Mouse (Mus musculus): ENCODE data around the gene Herpud1. TPM values are rescaled to one million over a fixed set of nuclear protein-coding genes. Genes with fewer than 3 reads are reported as not detected.

The Herpud1 gene
- polyA plus RNA-seq, 1 experiment from 2014 or later = 224 TPM

DNA sequence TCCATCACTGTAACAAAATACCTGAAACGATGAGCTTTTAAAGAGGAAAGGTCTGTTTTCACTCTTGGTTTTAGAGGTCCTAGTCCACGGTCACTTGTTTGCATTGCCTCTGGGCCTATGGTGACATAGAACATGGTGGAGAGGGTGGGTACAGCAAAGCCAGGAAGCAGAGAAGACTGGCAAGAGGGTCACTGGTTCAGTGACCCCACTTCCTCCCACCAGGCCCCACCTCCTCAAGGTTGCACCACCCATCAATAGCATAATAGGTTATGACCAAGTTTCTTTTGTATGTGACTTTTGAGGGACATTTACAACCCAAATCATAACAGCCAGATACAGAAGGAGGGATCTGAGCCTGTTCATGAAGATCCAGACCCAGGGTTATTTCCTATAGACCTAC is 9.7 kb upstream of the Herpud1 start:
- H3K4me2 ChIP-seq (replicated peaks; ENCODE audit: low read depth) = no peak overlapping the region
- H3K9me3 ChIP-seq (ENCODE audit: control insufficient read depth, low read length) = no peaks in the 10 kb centered on the region
- DNase-seq (ENCODE audit: low spot score) = no peak
- H3K9ac ChIP-seq (ENCODE audit: low read length) = no peak overlapping the region
- 89% methylated on average over 2 of the region's 2 CpGs for WGBS
- H3K36me3 ChIP-seq (ENCODE audit: control insufficient read depth, insufficient read depth, low read length) = no peaks in the 10 kb centered on the region
- peak overlapping the region; percentile 89 for H3K27ac ChIP-seq (replicated peaks)
- peaks cover 7% of the 10 kb centered on the region; the same call in 1 of the 2 replicates for H3K4me1 ChIP-seq (replicated peaks; ENCODE audit: control insufficient read depth, insufficient read depth)
- no peak for ATAC-seq (ENCODE audit: low FRiP score, low TSS enrichment)
- H3K4me3 ChIP-seq (ENCODE audit: low read depth, low read length) = no peak overlapping the region
- no peak for TF ChIP-seq CTCF (IDR thresholded peaks at IDR 0.05; ENCODE audit: low read depth)
- TF ChIP-seq EP300 (optimal IDR thresholded peaks at IDR 0.05) = no peak
- no peaks in the 10 kb centered on the region for H3K27me3 ChIP-seq (ENCODE audit: control insufficient read depth, insufficient read depth, low read length)

DNA sequence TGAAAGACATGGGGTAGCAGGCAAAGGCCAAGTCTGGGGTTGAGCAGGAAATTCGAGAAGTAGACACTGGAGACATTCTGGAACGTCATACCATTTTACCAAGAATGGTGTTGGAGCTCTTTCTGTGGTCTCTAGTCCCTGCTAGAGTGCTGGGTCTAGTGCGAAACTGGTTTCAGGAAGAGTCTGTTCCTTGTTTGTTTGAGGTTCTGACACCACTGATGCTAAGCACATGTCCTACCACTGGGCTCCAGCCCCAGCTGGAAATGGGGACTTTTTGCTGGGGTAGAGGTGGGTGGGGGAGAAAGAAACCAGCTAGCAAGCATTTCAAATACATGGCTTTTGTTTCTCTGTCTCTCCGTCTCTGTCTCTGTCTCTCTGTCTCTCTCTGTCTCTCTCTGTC is 9.2 kb upstream of the Herpud1 start:
- 72% methylated on average over 4 of the region's 4 CpGs for WGBS
- no peak for DNase-seq (ENCODE audit: low spot score)

DNA sequence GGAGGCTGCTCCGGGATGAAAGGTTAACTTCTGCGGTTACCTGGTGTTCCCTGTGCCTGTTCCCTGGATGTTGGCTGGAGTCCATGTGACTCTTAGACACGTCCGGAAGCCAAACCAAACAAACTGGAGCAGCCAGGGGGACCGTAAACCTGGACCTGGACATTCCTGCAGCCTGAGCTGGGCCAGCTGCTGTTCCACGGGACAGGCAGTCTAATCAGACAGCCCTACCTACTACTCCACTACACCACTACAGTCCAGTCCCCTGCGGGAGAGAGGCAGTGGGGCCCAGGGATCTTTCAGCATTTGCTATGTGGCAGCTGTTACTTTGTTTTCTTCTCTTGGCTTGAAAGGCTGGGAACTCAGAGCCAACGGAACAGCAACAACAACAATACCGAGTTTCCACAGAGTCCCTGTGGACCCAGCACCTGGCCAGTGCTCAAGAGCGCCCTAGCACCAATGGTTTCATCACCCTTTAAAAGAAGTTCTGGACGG is 8.5 kb upstream of the Herpud1 start:
- H3K4me3 ChIP-seq (ENCODE audit: low read depth, low read length) = no peak overlapping the region
- DNase-seq (ENCODE audit: low spot score) (peak; percentile 91), ATAC-seq (ENCODE audit: low FRiP score, low TSS enrichment) (peak; percentile 93)
- peak overlapping the region; percentile 31 for H3K4me2 ChIP-seq (replicated peaks; ENCODE audit: low read depth)
- peak overlapping the region; percentile 89 for H3K27ac ChIP-seq (replicated peaks)
- peak overlapping the region; percentile 41; the same call in 1 of the 2 replicates for H3K9ac ChIP-seq (ENCODE audit: low read length)
- WGBS = 25% methylated on average over 11 of the region's 11 CpGs
- no peaks in the 10 kb centered on the region for H3K36me3 ChIP-seq (ENCODE audit: control insufficient read depth, insufficient read depth, low read length)
- TF ChIP-seq CTCF (IDR thresholded peaks at IDR 0.05; ENCODE audit: low read depth) (0 out of 2 replicates have a peak, but pooled peaks have one; percentile 7), EP300 (optimal IDR thresholded peaks at IDR 0.05) (no peak)
- peaks cover 7% of the 10 kb centered on the region; the same call in 1 of the 2 replicates for H3K4me1 ChIP-seq (replicated peaks; ENCODE audit: control insufficient read depth, insufficient read depth)
- no peaks in the 10 kb centered on the region for H3K27me3 ChIP-seq (ENCODE audit: control insufficient read depth, insufficient read depth, low read length)
- H3K9me3 ChIP-seq (ENCODE audit: control insufficient read depth, low read length) = no peaks in the 10 kb centered on the region

More for the DNA sequence above, 9.2 kb upstream of the Herpud1 start:
- Histone ChIP-seq H3K4me1 (replicated peaks; ENCODE audit: control insufficient read depth, insufficient read depth) (peaks cover 7% of the 10 kb centered on the region; the same call in 1 of the 2 replicates), H3K9ac (ENCODE audit: low read length) (no peak overlapping the region), H3K4me3 (ENCODE audit: low read depth, low read length) (no peak overlapping the region), H3K36me3 (ENCODE audit: control insufficient read depth, insufficient read depth, low read length) (no peaks in the 10 kb centered on the region), H3K4me2 (replicated peaks; ENCODE audit: low read depth) (no peak overlapping the region), H3K27ac (replicated peaks) (peak overlapping the region; percentile 89), H3K9me3 (ENCODE audit: control insufficient read depth, low read length) (no peaks in the 10 kb centered on the region), H3K27me3 (ENCODE audit: control insufficient read depth, insufficient read depth, low read length) (no peaks in the 10 kb centered on the region)
- no peak for ATAC-seq (ENCODE audit: low FRiP score, low TSS enrichment)
- TF ChIP-seq CTCF (IDR thresholded peaks at IDR 0.05; ENCODE audit: low read depth) (no peak), EP300 (optimal IDR thresholded peaks at IDR 0.05) (no peak)

DNA sequence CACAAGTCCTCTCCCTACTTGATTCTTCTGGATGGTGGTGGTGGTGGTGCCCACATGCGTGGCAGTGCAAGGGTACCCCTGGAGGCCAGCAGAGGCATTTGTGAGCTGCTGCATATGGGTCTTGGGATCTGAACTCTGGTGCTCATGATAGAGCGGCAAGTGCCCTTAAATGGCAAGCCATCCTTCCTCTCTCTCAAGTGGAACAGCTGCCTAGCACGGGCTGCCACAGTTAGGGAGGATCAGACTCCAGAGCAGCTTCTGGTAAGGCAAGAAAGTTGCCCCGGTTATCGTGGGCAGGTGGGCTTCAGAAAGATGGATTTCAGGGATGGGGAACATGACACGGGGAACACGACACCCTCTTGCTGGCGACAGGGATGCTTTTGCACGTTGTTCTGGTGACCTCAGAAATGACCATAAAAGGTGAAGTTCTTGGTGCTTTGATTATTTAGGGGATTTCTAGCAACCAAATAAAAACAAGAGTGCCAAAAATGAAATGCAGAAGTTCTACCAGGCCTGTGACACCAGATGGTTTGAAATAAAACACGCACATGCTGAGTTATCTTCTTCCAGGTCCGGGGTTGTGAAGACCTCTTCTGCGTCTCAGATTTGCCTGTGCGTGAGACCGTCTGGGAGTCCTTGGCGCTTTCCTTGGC is 7.3 kb upstream of the Herpud1 start:
- no peak overlapping the region for H3K9ac ChIP-seq (ENCODE audit: low read length)
- H3K4me2 ChIP-seq (replicated peaks; ENCODE audit: low read depth) = no peak overlapping the region
- no peak overlapping the region for H3K4me3 ChIP-seq (ENCODE audit: low read depth, low read length)
- H3K36me3 ChIP-seq (ENCODE audit: control insufficient read depth, insufficient read depth, low read length) = no peaks in the 10 kb centered on the region
- H3K9me3 ChIP-seq (ENCODE audit: control insufficient read depth, low read length) = no peaks in the 10 kb centered on the region
- no peak for TF ChIP-seq EP300 (optimal IDR thresholded peaks at IDR 0.05)
- peak; percentile 58 for TF ChIP-seq CTCF (IDR thresholded peaks at IDR 0.05; ENCODE audit: low read depth)
- ATAC-seq (ENCODE audit: low FRiP score, low TSS enrichment) (no peak), DNase-seq (ENCODE audit: low spot score) (peak; percentile 41)
- H3K27me3 ChIP-seq (ENCODE audit: control insufficient read depth, insufficient read depth, low read length) = no peaks in the 10 kb centered on the region
- H3K4me1 ChIP-seq (replicated peaks; ENCODE audit: control insufficient read depth, insufficient read depth) = peaks cover 7% of the 10 kb centered on the region; the same call in 1 of the 2 replicates
- H3K27ac ChIP-seq (replicated peaks) = no peak overlapping the region
- 76% methylated on average over 15 of the region's 15 CpGs for WGBS

DNA sequence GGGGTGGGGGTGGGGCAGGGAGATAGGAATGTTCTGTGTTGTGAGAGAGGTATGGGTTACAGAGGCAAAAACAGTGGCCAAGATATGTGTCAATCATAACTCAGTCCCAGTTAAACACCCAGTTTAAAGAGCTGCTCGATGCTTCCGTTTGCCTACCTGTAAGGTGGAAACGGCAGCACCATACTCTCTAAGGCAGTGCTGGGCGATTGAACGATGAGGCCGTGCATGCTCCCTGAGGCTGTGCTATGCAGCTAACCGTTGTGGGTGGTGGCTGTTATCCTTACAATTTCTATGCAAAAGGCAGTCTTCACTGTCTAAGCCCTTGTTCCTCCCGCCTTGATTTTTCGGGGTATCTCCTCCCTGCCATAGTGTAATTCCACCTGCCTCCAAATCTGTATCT is 6.6 kb upstream of the Herpud1 start:
- Histone ChIP-seq H3K9me3 (ENCODE audit: control insufficient read depth, low read length) (no peaks in the 10 kb centered on the region), H3K4me1 (replicated peaks; ENCODE audit: control insufficient read depth, insufficient read depth) (peaks cover 7% of the 10 kb centered on the region; the same call in 1 of the 2 replicates), H3K36me3 (ENCODE audit: control insufficient read depth, insufficient read depth, low read length) (no peaks in the 10 kb centered on the region), H3K9ac (ENCODE audit: low read length) (no peak overlapping the region), H3K27me3 (ENCODE audit: control insufficient read depth, insufficient read depth, low read length) (no peaks in the 10 kb centered on the region), H3K27ac (replicated peaks) (no peak overlapping the region), H3K4me2 (replicated peaks; ENCODE audit: low read depth) (no peak overlapping the region), H3K4me3 (ENCODE audit: low read depth, low read length) (no peak overlapping the region)
- ATAC-seq (ENCODE audit: low FRiP score, low TSS enrichment) (no peak), DNase-seq (ENCODE audit: low spot score) (no peak)
- WGBS = 79% methylated on average over 9 of the region's 9 CpGs
- TF ChIP-seq EP300 (optimal IDR thresholded peaks at IDR 0.05) (no peak), CTCF (IDR thresholded peaks at IDR 0.05; ENCODE audit: low read depth) (no peak)

DNA sequence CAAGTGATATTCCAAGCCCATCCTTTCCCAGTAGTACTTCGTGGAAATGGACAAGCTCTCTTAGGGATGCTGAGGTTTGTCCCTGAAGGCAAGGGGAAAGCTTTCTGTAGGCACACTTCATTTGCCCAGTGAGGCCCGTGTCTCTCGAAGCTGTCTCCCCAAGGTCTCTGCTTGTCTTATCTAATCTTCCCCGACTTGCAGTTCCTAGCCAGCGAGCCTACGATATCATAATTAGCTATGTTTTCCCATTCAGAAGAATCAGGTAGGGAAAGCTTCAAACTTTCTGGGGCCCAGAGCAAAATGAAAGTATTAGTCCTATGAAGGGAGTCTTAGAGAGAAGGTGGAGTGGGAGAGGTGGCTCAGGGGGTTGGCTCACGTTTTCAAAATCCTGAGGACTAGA is 2.1 kb upstream of the Herpud1 start:
- H3K27me3 ChIP-seq (ENCODE audit: control insufficient read depth, insufficient read depth, low read length) = no peaks in the 10 kb centered on the region
- H3K36me3 ChIP-seq (ENCODE audit: control insufficient read depth, insufficient read depth, low read length) = no peaks in the 10 kb centered on the region
- H3K9ac ChIP-seq (ENCODE audit: low read length) = no peak overlapping the region
- H3K9me3 ChIP-seq (ENCODE audit: control insufficient read depth, low read length) = no peaks in the 10 kb centered on the region
- H3K4me3 ChIP-seq (ENCODE audit: low read depth, low read length) = no peak overlapping the region
- WGBS = 77% methylated on average over 7 of the region's 7 CpGs
- no peak for DNase-seq (ENCODE audit: low spot score)
- no peak overlapping the region for H3K27ac ChIP-seq (replicated peaks)
- ATAC-seq (ENCODE audit: low FRiP score, low TSS enrichment) = no peak
- H3K4me1 ChIP-seq (replicated peaks; ENCODE audit: control insufficient read depth, insufficient read depth) = no peaks in the 10 kb centered on the region
- no peak overlapping the region for H3K4me2 ChIP-seq (replicated peaks; ENCODE audit: low read depth)
- no peak for TF ChIP-seq EP300 (optimal IDR thresholded peaks at IDR 0.05)
- TF ChIP-seq CTCF (IDR thresholded peaks at IDR 0.05; ENCODE audit: low read depth) = no peak
